Mouse (Mus musculus): Measurements from ENCODE around the gene Rufy3. TPM values are rescaled to one million over a fixed set of nuclear protein-coding genes. Genes with fewer than 3 reads are reported as not detected.

Rufy3 gene
- total RNA-seq (2012; rRNA removed) (13.6 and 17.2 TPM in 2 replicates), total RNA-seq (2014; rRNA removed) (17.4 and 19.9 TPM in 2 replicates), polyA plus RNA-seq (2012; ENCODE audit: insufficient read length, low read depth) (21.8 and 22.3 TPM in 2 replicates)

DNA sequence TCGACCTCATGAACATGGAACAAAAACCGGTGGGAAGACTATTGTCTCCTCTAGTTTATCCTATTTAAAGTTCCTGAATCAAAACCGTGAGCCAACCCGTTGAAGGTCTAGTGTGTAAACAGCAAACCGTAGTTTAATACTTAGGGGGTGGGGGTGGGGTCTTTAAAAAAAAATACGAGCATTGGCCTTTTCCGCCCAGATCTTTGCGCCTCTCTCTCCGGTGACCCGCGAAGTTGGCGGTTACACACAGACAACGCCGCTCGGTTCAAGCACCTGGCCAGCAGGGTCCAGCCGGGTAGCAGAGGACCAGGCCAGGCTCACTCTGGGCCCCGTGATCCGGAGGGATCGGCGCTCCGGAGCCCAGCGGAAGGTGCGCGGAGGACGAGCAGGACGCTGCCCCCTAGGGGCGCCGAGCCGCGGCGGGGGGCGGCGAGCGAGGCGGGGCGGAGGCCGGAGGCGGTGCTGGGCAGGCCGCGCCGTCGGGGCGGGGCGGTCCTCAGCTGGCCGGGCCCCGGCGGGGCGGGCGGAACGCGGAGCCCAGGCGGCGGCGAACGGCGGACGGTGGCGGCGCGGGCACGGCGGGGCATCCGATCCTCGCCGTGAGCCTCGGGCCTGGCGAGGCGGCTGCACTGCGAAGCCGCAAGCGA lies at the start of gene Rufy3:
Rufy3 (plus strand) TSS at position 540 of the 647 bp plus-strand sequence.
- no peak; the same call in 1 of the 2 replicates for TF ChIP-seq ZMIZ1 (IDR thresholded peaks at IDR 0.05; ENCODE audit: low read depth, low read length)
- TF ChIP-seq HCFC1 (IDR thresholded peaks at IDR 0.05; ENCODE audit: low read depth, low read length) = peak; percentile 26; the same call in 1 of the 2 replicates
- no peak; the same call in 1 of the 2 replicates for TF ChIP-seq SMC3 (IDR thresholded peaks at IDR 0.05; ENCODE audit: low read depth, low read length)
- no peak for TF ChIP-seq MEF2A (IDR thresholded peaks at IDR 0.05; ENCODE audit: borderline replicate concordance, low read depth, low read length)
- peak; percentile 87 for TF ChIP-seq ZNF384 (IDR thresholded peaks at IDR 0.05; ENCODE audit: low read depth, low read length)
- peak; percentile 48; the same call in 1 of the 2 replicates for TF ChIP-seq NRF1 (IDR thresholded peaks at IDR 0.05; ENCODE audit: low read depth, low read length)
- TF ChIP-seq MAZ (IDR thresholded peaks at IDR 0.05; ENCODE audit: low read depth, low read length) = peak; percentile 71
- peak; percentile 97 for TF ChIP-seq UBTF (IDR thresholded peaks at IDR 0.05; ENCODE audit: low read depth, low read length)
- TF ChIP-seq MAX (IDR thresholded peaks at IDR 0.05; ENCODE audit: low read length) = 0 out of 2 replicates have a peak, but pooled peaks have one; percentile 28
- TF ChIP-seq BHLHE40 (IDR thresholded peaks at IDR 0.05; ENCODE audit: low read depth, low read length) = peak; percentile 30; the same call in 1 of the 2 replicates
- TF ChIP-seq SIN3A (IDR thresholded peaks at IDR 0.05; ENCODE audit: low read length) = peak; percentile 59; the same call in 1 of the 2 replicates
- TF ChIP-seq MXI1 (IDR thresholded peaks at IDR 0.05; ENCODE audit: low read depth, low read length) = peak; percentile 69
- no peak for TF ChIP-seq JUN (IDR thresholded peaks at IDR 0.05; ENCODE audit: insufficient read depth, low read depth, low read length)
- 0 out of 2 replicates have a peak, but pooled peaks have one; percentile 46 for TF ChIP-seq CHD2 (IDR thresholded peaks at IDR 0.05; ENCODE audit: low read length)
- TF ChIP-seq POLR2A (IDR thresholded peaks at IDR 0.05; ENCODE audit: low read depth, low read length) = peak; percentile 62
- peak; percentile 39; the same call in 1 of the 2 replicates for TF ChIP-seq IRF4 (IDR thresholded peaks at IDR 0.05; ENCODE audit: low read depth, low read length)
- TF ChIP-seq TBP (conservative IDR thresholded peaks at IDR 0.05; ENCODE audit: low read depth, low read length) = no peak
- TF ChIP-seq TCF12 (IDR thresholded peaks at IDR 0.05; ENCODE audit: low read depth, low read length) = peak; percentile 66
- peak; percentile 42; the same call in 1 of the 2 replicates for TF ChIP-seq ELF1 (IDR thresholded peaks at IDR 0.05; ENCODE audit: low read depth, low read length)
- TF ChIP-seq NELFE (IDR thresholded peaks at IDR 0.05; ENCODE audit: low read depth, low read length) = peak; percentile 51; the same call in 1 of the 2 replicates
- no peak for TF ChIP-seq E2F4 (IDR thresholded peaks at IDR 0.05; ENCODE audit: insufficient replicate concordance, low read depth, low read length)
- TF ChIP-seq CTCF (conservative IDR thresholded peaks at IDR 0.05 in 1 of 2, IDR thresholded peaks at IDR 0.05 in 1 of 2; ENCODE audit: low read depth in 2 of 2, low read length in 2 of 2) = peak in 1 of 2 experiments; percentile 59; a peak in 2 of 4 replicates
- no peak for DNase-seq (ENCODE audit: extremely low read depth)
- Histone ChIP-seq H3K9ac (ENCODE audit: insufficient read depth, low read depth) (peak within 1 kb of the TSS; percentile 63), H3K36me3 (replicated peaks in 1 of 2; ENCODE audit: control insufficient read depth in 1 of 2, insufficient read depth in 1 of 2, low read length in 1 of 2) (peaks cover 0 to 13% of the 10 kb centered on the region in 2 experiments), H3K4me3 (replicated peaks in 1 of 3; ENCODE audit: low read depth in 2 of 3, low read length in 2 of 3, poor library complexity in 1 of 3) (peak within 1 kb of the TSS; percentile 84 to 92 (median 90)), H3K9me3 (replicated peaks; ENCODE audit: low read length) (no peaks in the 10 kb centered on the region), H3K4me2 (ENCODE audit: insufficient read depth, low read depth, poor library complexity, severe bottlenecking) (peak within 1 kb of the TSS; percentile 96), H3K27ac (ENCODE audit: insufficient read depth, low read depth) (peak within 1 kb of the TSS; percentile 72), H3K79me2 (replicated peaks; ENCODE audit: control insufficient read depth, extremely low read depth, insufficient read depth, poor library complexity, severe bottlenecking) (peaks cover 47% of the 10 kb centered on the region), H3K27me3 (replicated peaks) (no peaks in the 10 kb centered on the region), H3K4me1 (ENCODE audit: control insufficient read depth in 1 of 2, insufficient read depth in 2 of 2) (peaks cover 0 to 37% of the 10 kb centered on the region in 2 experiments; a peak in 2 of 4 replicates)
- dilution Hi-C loops (cut with MboI; ENCODE audit: extremely low pct_ligation_motif_present, extremely low pct_unique_long_range_greater_than_20kb, low sequenced_read_pairs) = no loop called here
- in situ Hi-C loops (cut with MboI; ENCODE audit: low pct_ligation_motif_present, low pct_unique_long_range_greater_than_20kb, low sequenced_read_pairs) = no loop called here

Data from CH12.LX (cell line).